Mouse (Mus musculus) neural tube, embryonic 13.5 days (tissue): ENCODE measurements around the gene Ttc28. TPM values are rescaled to one million over a fixed set of nuclear protein-coding genes. Genes with fewer than 3 reads are reported as not detected.

Source experiments
- ATAC-seq: fragments of 200-750 bp; cut with Nextera tagmentation; 2 replicates; pipeline ENCODE4 v1.8.0; 2017; ENCODE audit warnings: low read depth, mild to moderate bottlenecking, moderate TSS enrichment, moderate library complexity
- H3K27ac ChIP-seq: fragments of 300-500 bp; sonication (generic); replicated peaks from 2 replicates; pipeline ENCODE4 v1.5.1; 2015; ENCODE audit warnings: moderate library complexity, mild to moderate bottlenecking, inconsistent platforms
- H3K27me3 ChIP-seq: fragments of 300-500 bp; sonication (generic); 2 replicates; pipeline ENCODE4 v1.6.1; 2015; ENCODE audit warnings: mild to moderate bottlenecking, inconsistent platforms
- H3K36me3 ChIP-seq: fragments of 300-500 bp; sonication (generic); 2 replicates; pipeline ENCODE4 v1.6.1; 2015; ENCODE audit warnings: mild to moderate bottlenecking, inconsistent platforms
- H3K4me1 ChIP-seq: fragments of 300-500 bp; sonication (generic); replicated peaks from 2 replicates; pipeline ENCODE4 v1.6.1; 2015; ENCODE audit warnings: inconsistent platforms
- H3K4me2 ChIP-seq: fragments of 300-500 bp; sonication (generic); 2 replicates; pipeline ENCODE4 v1.6.1; 2015; ENCODE audit warnings: inconsistent platforms, mild to moderate bottlenecking, moderate library complexity
- H3K4me3 ChIP-seq: fragments of 300-500 bp; sonication (generic); 2 replicates; pipeline ENCODE4 v1.5.1; 2015; ENCODE audit warnings: mild to moderate bottlenecking, inconsistent platforms
- H3K9ac ChIP-seq: fragments of 300-500 bp; sonication (generic); 2 replicates; pipeline ENCODE4 v1.6.1; 2015; ENCODE audit warnings: moderate library complexity, mild to moderate bottlenecking, inconsistent platforms
- H3K9me3 ChIP-seq: fragments of 300-500 bp; sonication (generic); 2 replicates; pipeline ENCODE4 v1.6.1; 2016; ENCODE audit warnings: inconsistent platforms
- WGBS: fragments of 180-500 bp; shearing (Covaris S2); methylation state at CpG from one replicate; pipeline ENCODE4 v1.1.7; 2015; 5-methylcytosine and 5-hydroxymethylcytosine counted together
- polyA plus RNA-seq: library from polyadenylated mRNA; unstranded; fragments of >200 nt; fragmentation: Nextera tagmentation; extraction: Ambion mirVana; gene quantifications from 2 replicates; pipeline ENCODE4 v1.2.1, GENCODE M21; 2015

The Ttc28 gene
- polyA plus RNA-seq, 1 experiment from 2014 or later: 18.7 TPM

DNA sequence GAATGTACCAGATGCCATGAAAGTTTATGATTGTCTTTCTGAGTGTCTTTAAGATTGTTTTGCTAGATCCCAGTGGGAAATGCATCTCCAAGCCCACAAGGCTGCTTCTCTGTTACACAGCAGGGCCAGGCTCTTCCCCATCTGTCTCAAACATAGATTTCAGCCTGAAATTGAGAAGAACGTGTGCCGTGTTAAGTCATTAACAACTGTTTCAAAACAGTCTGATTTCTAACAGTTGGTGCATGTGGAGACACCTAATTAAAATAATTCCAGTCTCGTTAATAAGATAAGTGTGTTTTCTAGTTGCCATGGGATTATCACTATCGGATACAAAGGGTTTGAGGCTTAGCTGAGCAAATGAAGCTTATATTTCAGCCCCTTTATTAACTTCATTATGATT, 135.4 kb downstream of the Ttc28 start:
- H3K27ac ChIP-seq: 0 out of 2 replicates have a peak overlapping the region, but pooled peaks have one; percentile 42
- 48% methylated on average over 4 of the region's 4 CpGs for WGBS

DNA sequence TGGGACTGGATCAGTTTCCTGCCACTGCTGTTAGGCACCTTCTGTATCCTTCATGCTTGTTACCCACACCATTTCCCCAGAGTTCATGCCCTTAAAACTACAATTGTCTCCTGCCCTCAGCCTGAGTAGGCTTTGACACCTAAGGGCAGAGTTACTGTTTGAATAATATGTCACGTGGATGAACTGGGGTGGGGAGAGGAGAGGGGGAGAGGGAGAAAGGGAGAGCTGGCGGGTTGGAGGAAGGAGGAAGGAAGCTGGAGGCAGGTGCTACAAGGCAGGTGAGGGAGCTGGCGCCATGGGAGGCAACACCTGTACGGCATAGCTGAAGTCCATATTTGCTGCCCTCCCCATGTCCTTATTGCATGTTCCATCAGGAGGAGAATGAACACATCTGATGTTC, 137.7 kb downstream of the Ttc28 start:
- H3K9me3 ChIP-seq: no peaks in the 10 kb centered on the region
- H3K27ac ChIP-seq: no peak overlapping the region
- H3K27me3 ChIP-seq: no peaks in the 10 kb centered on the region
- no peak for ATAC-seq
- H3K4me1 ChIP-seq: peaks cover 54% of the 10 kb centered on the region
- H3K4me3 ChIP-seq: no peak overlapping the region
- no peak overlapping the region for H3K4me2 ChIP-seq
- WGBS: 60% methylated on average over 4 of the region's 4 CpGs
- no peaks in the 10 kb centered on the region for H3K36me3 ChIP-seq
- H3K9ac ChIP-seq: no peak overlapping the region

More for the DNA sequence above, 135.4 kb downstream of the Ttc28 start:
- peaks cover 61% of the 10 kb centered on the region for H3K4me1 ChIP-seq
- 0 out of 2 replicates have a peak, but pooled peaks cover 2% of the 10 kb centered on the region for H3K36me3 ChIP-seq
- no peak overlapping the region for H3K4me2 ChIP-seq
- no peak overlapping the region for H3K4me3 ChIP-seq
- peaks cover 2% of the 10 kb centered on the region; the same call in 1 of the 2 replicates for H3K9me3 ChIP-seq
- H3K27me3 ChIP-seq: no peaks in the 10 kb centered on the region
- H3K9ac ChIP-seq: no peak overlapping the region
- ATAC-seq: no peak

DNA sequence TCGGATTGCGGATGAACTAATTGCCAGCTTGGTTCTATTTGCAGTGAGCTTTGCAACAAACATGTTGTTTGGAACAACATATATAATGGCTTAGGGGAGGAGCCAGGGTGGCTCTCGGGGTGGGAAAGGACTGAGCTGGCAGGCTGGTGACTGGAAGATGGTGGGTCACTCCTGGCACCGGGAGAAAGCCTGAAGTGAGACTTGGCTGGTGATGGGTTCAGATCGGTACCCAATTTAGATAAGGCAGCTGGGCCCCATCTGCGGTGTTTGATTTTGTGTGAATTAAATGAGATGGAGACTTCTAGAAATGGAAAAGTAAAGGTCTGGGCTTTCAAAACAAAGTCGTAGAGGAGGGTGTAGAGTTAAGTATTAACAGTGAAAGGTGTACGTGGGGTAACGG, 142.7 kb downstream of the Ttc28 start:
- H3K4me2 ChIP-seq: no peak overlapping the region
- peak overlapping the region; percentile 91 for H3K27ac ChIP-seq
- ATAC-seq: no peak
- H3K27me3 ChIP-seq: no peaks in the 10 kb centered on the region
- WGBS: 89% methylated on average over 9 of the region's 9 CpGs
- H3K9ac ChIP-seq: no peak overlapping the region
- no peak overlapping the region for H3K4me3 ChIP-seq
- H3K4me1 ChIP-seq: peaks cover 69% of the 10 kb centered on the region
- no peaks in the 10 kb centered on the region for H3K36me3 ChIP-seq
- H3K9me3 ChIP-seq: no peaks in the 10 kb centered on the region

DNA sequence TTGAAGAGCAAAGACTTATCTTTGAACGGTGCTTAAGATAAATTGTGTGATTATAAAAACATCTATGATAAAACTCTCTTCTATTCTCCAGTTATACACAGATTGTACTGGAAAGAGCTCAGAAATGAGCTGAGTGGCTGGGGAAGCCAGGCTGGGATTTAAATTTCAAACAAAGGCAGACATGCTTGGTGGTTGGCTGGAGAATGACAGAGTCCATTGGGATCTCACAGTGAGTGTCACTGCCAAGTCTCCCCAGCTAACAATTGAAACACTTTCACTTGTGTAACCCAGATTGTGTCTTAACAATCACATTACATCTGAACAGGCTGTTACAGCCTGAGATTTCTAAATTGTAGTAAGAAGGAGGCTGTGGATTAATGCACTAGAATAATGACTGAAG, 143.3 kb downstream of the Ttc28 start:
- Histone ChIP-seq H3K4me1 (peaks cover 75% of the 10 kb centered on the region), H3K9ac (peak overlapping the region; percentile 54; the same call in 1 of the 2 replicates), H3K4me2 (no peak overlapping the region), H3K4me3 (no peak overlapping the region), H3K27ac (peak overlapping the region; percentile 91), H3K36me3 (no peaks in the 10 kb centered on the region), H3K27me3 (no peaks in the 10 kb centered on the region), H3K9me3 (no peaks in the 10 kb centered on the region)
- WGBS: 78% methylated on average over 1 of the region's 1 CpGs
- ATAC-seq: no peak

DNA sequence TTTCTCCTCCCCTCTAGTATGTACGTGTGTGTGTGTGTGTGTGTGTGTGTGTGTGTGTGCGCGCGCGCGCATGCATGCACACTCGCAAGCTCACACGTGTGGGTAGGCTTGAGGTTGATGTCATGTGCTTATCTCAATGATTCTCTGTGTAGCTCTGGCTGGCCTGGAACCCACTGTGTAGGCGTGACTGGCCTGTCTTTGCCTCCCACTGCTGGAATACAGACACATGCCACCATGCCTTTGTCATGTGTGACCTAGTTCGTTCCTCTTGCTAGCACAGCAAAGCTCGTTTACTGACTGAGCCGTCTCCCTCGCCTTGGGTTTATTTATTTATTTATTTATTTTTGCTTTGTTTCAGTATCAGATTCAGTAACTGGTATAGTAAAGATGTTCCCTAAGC, 145.0 kb downstream of the Ttc28 start:
- no peak overlapping the region for H3K4me2 ChIP-seq
- H3K4me1 ChIP-seq: peaks cover 85% of the 10 kb centered on the region
- 78% methylated on average over 13 of the region's 13 CpGs for WGBS
- H3K27me3 ChIP-seq: no peaks in the 10 kb centered on the region
- no peaks in the 10 kb centered on the region for H3K36me3 ChIP-seq
- H3K4me3 ChIP-seq: no peak overlapping the region
- H3K27ac ChIP-seq: peak overlapping the region; percentile 91
- H3K9me3 ChIP-seq: no peaks in the 10 kb centered on the region
- peak overlapping the region; percentile 54 for H3K9ac ChIP-seq
- ATAC-seq: peak; percentile 41; the same call in 1 of the 2 replicates

DNA sequence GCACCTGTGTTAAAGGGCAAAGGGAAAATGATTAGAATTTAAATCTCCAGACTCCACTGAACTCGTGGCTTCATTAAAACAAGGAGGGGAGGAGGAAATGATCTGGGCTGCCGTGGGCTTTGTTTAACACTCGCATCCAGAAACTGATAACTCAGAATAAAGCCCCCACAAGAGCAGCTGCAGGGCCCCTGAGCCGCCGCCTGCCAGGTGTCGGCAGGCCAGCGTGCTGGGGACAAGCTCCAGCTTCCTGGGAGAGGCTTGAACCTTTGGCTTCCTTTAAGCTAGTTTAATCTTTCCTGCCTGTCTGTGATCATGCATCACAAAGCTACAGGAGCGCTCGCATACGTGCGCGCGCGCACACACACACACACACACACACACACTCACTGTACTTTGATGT, 145.9 kb downstream of the Ttc28 start:
- Histone ChIP-seq H3K4me2 (peak overlapping the region; percentile 12; the same call in 1 of the 2 replicates), H3K9ac (0 out of 2 replicates have a peak overlapping the region, but pooled peaks have one; percentile 41), H3K9me3 (no peaks in the 10 kb centered on the region), H3K4me1 (peaks cover 89% of the 10 kb centered on the region), H3K27ac (peak overlapping the region; percentile 91), H3K36me3 (no peaks in the 10 kb centered on the region), H3K27me3 (no peaks in the 10 kb centered on the region), H3K4me3 (no peak overlapping the region)
- ATAC-seq: peak; percentile 28
- 54% methylated on average over 14 of the region's 14 CpGs for WGBS

DNA sequence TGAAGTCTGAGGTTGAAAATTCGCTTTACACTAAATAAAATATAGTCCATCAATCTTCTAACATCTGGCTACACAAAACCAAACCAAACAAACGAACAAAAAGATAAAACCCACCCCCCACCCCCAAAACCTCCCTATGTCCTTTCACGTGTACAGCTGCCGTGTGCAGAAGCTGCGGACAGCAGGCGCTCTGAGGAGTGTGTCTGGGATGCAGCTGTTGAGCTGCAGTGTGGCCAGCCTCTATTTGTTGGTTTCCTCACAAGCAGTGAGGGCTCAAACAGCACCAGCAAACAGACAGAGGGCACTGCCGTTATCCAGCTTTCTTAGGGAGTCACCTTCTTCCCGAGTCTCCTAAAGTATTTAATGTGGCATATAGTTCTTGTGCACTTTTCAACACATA, 146.6 kb downstream of the Ttc28 start:
- Histone ChIP-seq H3K9me3 (no peaks in the 10 kb centered on the region), H3K9ac (0 out of 2 replicates have a peak overlapping the region, but pooled peaks have one; percentile 12), H3K27me3 (no peaks in the 10 kb centered on the region), H3K27ac (0 out of 2 replicates have a peak overlapping the region, but pooled peaks have one; percentile 28), H3K4me2 (no peak overlapping the region), H3K4me1 (peaks cover 86% of the 10 kb centered on the region), H3K36me3 (no peaks in the 10 kb centered on the region), H3K4me3 (no peak overlapping the region)
- no peak for ATAC-seq
- 46% methylated on average over 8 of the region's 8 CpGs for WGBS

DNA sequence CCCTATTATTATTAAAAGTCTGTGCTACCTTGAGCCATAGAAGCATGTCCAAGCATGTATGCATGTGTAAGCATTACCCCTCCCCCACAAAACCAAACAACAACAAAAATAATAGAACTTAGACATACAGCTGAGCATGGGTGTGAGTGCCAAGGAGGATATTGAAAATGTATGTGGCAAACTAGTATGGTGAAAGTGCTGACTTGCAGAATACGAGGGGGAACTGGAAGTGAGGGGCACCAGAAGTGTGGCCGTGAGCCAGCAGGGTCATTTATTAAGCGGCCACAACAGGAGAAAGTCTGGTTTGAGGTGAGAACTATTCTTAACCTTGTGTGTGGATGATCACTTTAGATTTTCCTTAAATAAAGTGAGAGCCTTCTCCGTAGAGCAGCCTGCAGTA, 148.7 kb downstream of the Ttc28 start:
- Histone ChIP-seq H3K9ac (no peak overlapping the region), H3K4me3 (no peak overlapping the region), H3K27ac (no peak overlapping the region), H3K4me1 (peaks cover 77% of the 10 kb centered on the region), H3K27me3 (no peaks in the 10 kb centered on the region), H3K9me3 (no peaks in the 10 kb centered on the region), H3K36me3 (no peaks in the 10 kb centered on the region), H3K4me2 (no peak overlapping the region)
- WGBS: 37% methylated on average over 4 of the region's 4 CpGs
- ATAC-seq: no peak

DNA sequence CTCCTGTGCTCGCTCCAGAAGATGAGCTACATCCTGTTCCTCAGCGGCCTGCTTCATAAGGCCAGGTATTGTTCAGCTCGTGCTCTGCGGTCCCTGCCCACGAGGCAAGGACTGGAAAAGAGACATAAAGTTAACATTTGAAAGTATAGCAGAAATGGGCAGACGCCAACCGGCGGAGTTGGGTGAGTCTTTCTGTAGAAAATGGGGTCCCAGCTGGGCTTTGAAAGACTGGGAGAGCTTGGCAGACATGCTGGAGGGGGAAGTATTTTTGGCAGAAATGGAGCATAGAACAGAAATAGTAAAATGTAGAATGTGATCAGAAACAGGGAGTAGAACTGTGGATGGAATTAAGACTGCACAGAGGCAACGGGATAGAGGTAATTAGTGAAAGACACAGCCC, 149.3 kb downstream of the Ttc28 start:
- no peak overlapping the region for H3K9ac ChIP-seq
- H3K4me3 ChIP-seq: no peak overlapping the region
- ATAC-seq: no peak
- no peaks in the 10 kb centered on the region for H3K27me3 ChIP-seq
- H3K27ac ChIP-seq: no peak overlapping the region
- no peak overlapping the region for H3K4me2 ChIP-seq
- 70% methylated on average over 9 of the region's 9 CpGs for WGBS
- H3K36me3 ChIP-seq: no peaks in the 10 kb centered on the region
- peaks cover 71% of the 10 kb centered on the region for H3K4me1 ChIP-seq
- H3K9me3 ChIP-seq: no peaks in the 10 kb centered on the region

DNA sequence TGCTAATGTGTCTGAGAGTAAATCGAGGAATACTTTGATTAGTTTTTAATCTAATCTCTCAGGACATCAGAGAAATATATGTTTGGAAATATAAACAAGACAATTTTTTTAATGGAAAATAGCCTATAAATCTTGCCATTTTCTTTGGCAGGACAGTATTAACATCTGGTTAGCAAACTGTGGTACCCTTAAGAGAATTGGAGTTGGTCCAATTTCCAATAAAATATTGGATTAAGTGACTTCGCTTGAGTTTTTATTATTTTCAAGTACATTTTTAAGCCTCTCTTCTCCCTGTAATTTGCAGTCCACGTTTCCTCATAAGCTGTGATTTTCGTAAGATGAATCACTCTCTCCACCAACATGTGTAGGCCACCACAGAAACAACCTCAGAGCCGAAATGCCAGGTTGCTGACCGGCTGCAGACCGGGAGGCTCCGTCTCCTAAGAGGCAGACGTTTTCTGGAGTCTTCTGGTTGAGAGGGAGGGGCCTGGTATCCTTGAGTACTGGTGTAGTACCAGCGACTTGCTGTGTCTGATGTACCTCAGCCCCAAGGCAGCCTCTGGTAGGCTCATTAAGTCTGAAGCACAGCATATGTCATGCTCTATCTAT, 153.2 kb downstream of the Ttc28 start:
- no peaks in the 10 kb centered on the region for H3K27me3 ChIP-seq
- H3K4me1 ChIP-seq: peaks cover 57% of the 10 kb centered on the region
- 73% methylated on average over 10 of the region's 10 CpGs for WGBS
- no peak overlapping the region for H3K4me3 ChIP-seq
- H3K27ac ChIP-seq: no peak overlapping the region
- H3K9me3 ChIP-seq: no peaks in the 10 kb centered on the region
- no peaks in the 10 kb centered on the region for H3K36me3 ChIP-seq
- no peak overlapping the region for H3K9ac ChIP-seq
- ATAC-seq: no peak
- no peak overlapping the region for H3K4me2 ChIP-seq

DNA sequence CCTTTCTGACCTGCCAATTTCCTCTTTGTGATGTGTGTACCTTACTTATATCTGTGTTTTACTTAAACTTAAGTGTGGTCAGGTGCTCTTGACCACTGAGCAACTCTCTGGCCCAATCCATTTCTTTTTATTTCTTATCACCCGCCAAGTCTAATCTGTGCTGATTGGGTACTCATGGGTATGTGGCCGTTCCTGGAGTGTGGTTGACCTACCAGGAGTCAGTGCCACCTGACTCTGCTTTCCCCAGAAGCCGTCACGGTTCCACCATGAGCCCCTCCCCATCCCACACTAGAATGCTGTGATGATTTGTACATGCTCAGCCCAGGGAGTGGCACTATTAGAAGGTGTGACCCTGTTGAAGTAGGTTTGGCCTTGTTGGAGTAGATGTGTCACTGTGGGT, 153.9 kb downstream of the Ttc28 start:
- Histone ChIP-seq H3K9me3 (no peaks in the 10 kb centered on the region), H3K27me3 (no peaks in the 10 kb centered on the region), H3K36me3 (no peaks in the 10 kb centered on the region), H3K4me1 (peaks cover 57% of the 10 kb centered on the region), H3K4me2 (no peak overlapping the region), H3K4me3 (no peak overlapping the region), H3K9ac (no peak overlapping the region), H3K27ac (no peak overlapping the region)
- ATAC-seq: no peak
- 96% methylated on average over 4 of the region's 4 CpGs for WGBS

DNA sequence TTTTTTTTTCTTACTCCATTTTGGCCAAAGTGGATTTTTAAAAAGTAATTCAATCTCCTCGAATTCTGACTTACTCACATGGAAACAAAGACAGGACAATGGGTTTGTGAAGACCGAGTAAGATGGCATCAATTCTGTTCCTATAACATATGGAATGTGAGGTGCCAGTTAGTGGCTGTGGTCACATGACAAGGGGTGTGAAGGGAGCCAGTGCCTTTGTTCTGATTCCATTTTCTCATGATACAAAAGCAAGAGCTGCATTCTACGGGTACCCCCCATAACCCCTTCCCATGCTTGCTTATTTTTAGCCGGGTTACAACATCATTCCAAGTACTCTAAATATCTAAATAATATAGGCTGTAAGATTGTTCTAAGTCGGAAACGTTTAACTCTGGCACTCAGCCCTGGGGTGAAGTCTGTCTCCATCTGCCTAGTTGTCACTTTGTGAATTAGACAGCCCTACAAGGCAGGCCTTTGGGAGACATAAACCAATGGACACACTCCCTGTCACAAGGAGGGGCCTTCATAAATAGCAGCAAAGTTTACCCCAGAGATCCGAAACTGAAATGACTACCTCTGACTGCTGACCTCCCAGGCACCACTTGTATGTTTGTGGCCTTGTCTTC, 157.6 kb downstream of the Ttc28 start:
- no peak for ATAC-seq
- Histone ChIP-seq H3K9ac (no peak overlapping the region), H3K36me3 (no peaks in the 10 kb centered on the region), H3K27ac (no peak overlapping the region; the same call in 1 of the 2 replicates), H3K9me3 (no peaks in the 10 kb centered on the region), H3K27me3 (no peaks in the 10 kb centered on the region), H3K4me2 (no peak overlapping the region), H3K4me1 (peaks cover 73% of the 10 kb centered on the region), H3K4me3 (no peak overlapping the region)
- 54% methylated on average over 7 of the region's 7 CpGs for WGBS
